Mouse (Mus musculus) limb, embryonic 10.5 days (tissue): ENCODE data around the gene Zmpste24. TPM values are rescaled to one million over a fixed set of nuclear protein-coding genes. Genes with fewer than 3 reads are reported as not detected.

Experiments
- DNase-seq: peaks from one replicate; pipeline ENCODE4 v3.0.0-alpha.2; 2017; ENCODE audit warnings: low spot score
- H3K27ac ChIP-seq: fragments of 300-500 bp; sonication (generic); 2 replicates; pipeline ENCODE4 v1.5.1; 2016; ENCODE audit warnings: mild to moderate bottlenecking
- H3K27me3 ChIP-seq: fragments of 300-500 bp; sonication (generic); 2 replicates; pipeline ENCODE4 v1.6.1; 2016; ENCODE audit warnings: low read depth, mild to moderate bottlenecking; ENCODE audit not compliant: poor library complexity, severe bottlenecking
- H3K36me3 ChIP-seq: fragments of 300-500 bp; sonication (generic); 2 replicates; pipeline ENCODE4 v1.6.1; 2016; ENCODE audit warnings: mild to moderate bottlenecking, moderate library complexity
- H3K4me1 ChIP-seq: fragments of 300-500 bp; sonication (generic); 2 replicates; pipeline ENCODE4 v1.6.1; 2016
- H3K4me3 ChIP-seq: fragments of 300-500 bp; sonication (generic); 2 replicates; pipeline ENCODE4 v1.5.1; 2016; ENCODE audit warnings: mild to moderate bottlenecking, moderate library complexity
- H3K9me3 ChIP-seq: fragments of 300-500 bp; sonication (generic); replicated peaks from 2 replicates; pipeline ENCODE4 v1.6.1; 2016; ENCODE audit warnings: mild to moderate bottlenecking
- WGBS: fragments of 180-500 bp; shearing (Covaris S2); methylation state at CpG from one replicate; pipeline ENCODE4 v1.1.7; 2016; 5-methylcytosine and 5-hydroxymethylcytosine counted together
- polyA plus RNA-seq: library from polyadenylated mRNA; unstranded; fragments of >200 nt; fragmentation: Nextera tagmentation; extraction: Ambion mirVana; gene quantifications from 2 replicates; pipeline ENCODE4 v1.2.1, GENCODE M21; 2016

The Zmpste24 gene
- polyA plus RNA-seq, 1 experiment from 2014 or later, result 26.4 TPM

GRCm38 (mm10) chr4:121025681-121026080 lies 72.4 kb downstream of the Zmpste24 start:
- Histone ChIP-seq H3K9me3 (no peaks in the 10 kb centered on the region), H3K27ac (no peak overlapping the region), H3K36me3 (no peaks in the 10 kb centered on the region), H3K4me3 (no peak overlapping the region), H3K27me3 (no peaks in the 10 kb centered on the region), H3K4me1 (no peaks in the 10 kb centered on the region)
- no peak for DNase-seq
- 73% methylated on average over 2 of the region's 2 CpGs for WGBS

- H3K27ac ChIP-seq, result no peak overlapping the region
- DNase-seq, result no peak
- no peaks in the 10 kb centered on the region for H3K36me3 ChIP-seq
- H3K4me1 ChIP-seq, result no peaks in the 10 kb centered on the region
- WGBS, result 92% methylated on average over 2 of the region's 2 CpGs
- no peak overlapping the region for H3K4me3 ChIP-seq
- no peaks in the 10 kb centered on the region for H3K27me3 ChIP-seq
- no peaks in the 10 kb centered on the region for H3K9me3 ChIP-seq
These were observed 74.1 kb downstream of the Zmpste24 start for GRCm38 (mm10) chr4:121023941-121024340.

DNA sequence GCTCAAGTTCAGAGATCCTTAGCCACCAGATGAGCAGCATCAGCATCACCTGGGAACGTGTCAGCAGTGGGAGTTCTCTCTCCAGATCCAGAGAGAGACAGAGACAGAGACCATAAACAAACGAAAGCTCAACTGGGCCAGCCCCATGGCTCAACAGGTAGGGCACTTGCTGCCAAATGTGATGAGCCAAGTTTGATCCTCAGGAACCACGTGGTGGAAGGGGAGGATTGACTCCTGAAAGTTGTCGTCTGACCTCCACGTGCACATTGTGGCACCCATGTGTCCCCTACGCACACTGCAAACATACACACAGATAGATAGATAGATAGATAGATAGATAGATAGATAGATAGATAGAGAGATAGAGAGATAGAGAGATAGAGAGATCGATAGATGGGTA lies 74.6 kb downstream of the Zmpste24 start:
- no peak for DNase-seq
- no peaks in the 10 kb centered on the region for H3K4me1 ChIP-seq
- H3K27ac ChIP-seq, result no peak overlapping the region
- H3K36me3 ChIP-seq, result no peaks in the 10 kb centered on the region
- H3K27me3 ChIP-seq, result no peaks in the 10 kb centered on the region
- no peaks in the 10 kb centered on the region for H3K9me3 ChIP-seq
- 88% methylated on average over 7 of the region's 7 CpGs for WGBS
- no peak overlapping the region for H3K4me3 ChIP-seq

GRCm38 (mm10) chr4:121021911-121022310 lies 76.1 kb downstream of the Zmpste24 start:
- Histone ChIP-seq H3K27me3 (no peaks in the 10 kb centered on the region), H3K4me3 (no peak overlapping the region), H3K9me3 (no peaks in the 10 kb centered on the region), H3K4me1 (peaks cover under 1% of the 10 kb centered on the region; the same call in 1 of the 2 replicates), H3K36me3 (no peaks in the 10 kb centered on the region), H3K27ac (no peak overlapping the region)
- no peak for DNase-seq

DNA sequence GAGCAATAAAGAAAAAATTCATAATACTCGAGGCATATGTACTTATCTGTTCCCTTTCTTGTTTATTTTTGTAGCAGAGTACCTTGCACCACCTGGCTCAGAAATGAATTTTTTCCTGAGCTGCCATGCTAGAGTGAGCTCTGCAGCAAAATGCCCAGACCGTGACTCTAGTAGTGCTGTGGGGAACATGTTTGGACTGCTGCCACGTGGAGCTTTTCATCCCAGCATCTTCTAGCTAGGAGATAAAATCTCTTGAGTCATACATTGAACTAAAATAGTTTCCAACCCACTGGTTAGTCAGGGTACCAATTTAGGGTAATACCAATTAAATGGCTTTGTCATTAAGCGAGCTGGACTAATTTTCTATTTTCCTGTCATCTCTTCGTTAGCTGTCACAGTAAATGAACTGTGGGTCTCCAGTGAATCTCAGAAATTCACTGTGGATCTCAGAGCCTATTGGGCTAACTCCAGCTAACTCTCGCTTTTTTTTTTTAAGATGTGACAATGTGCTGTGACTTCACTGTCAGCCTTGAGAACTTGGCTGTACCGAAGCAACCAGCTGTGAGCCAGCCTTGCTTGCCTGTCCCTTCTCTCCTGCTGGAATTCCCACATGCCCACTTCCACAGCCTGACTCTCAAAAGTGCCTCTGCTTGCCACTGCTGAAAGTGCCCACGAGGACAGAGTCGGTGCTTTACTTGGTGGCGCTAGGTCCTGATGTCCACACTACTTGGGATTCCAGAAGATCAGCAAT lies 77.8 kb downstream of the Zmpste24 start:
- Histone ChIP-seq H3K36me3 (no peaks in the 10 kb centered on the region), H3K4me3 (no peak overlapping the region), H3K4me1 (peaks cover 17% of the 10 kb centered on the region), H3K27ac (no peak overlapping the region), H3K27me3 (no peaks in the 10 kb centered on the region), H3K9me3 (no peaks in the 10 kb centered on the region)
- DNase-seq, result no peak
- 83% methylated on average over 10 of the region's 10 CpGs for WGBS

GRCm38 (mm10) chr4:121018250-121018649 lies 79.8 kb downstream of the Zmpste24 start:
- WGBS, result 83% methylated on average over 3 of the region's 3 CpGs
- no peak for DNase-seq
- Histone ChIP-seq H3K36me3 (no peaks in the 10 kb centered on the region), H3K4me3 (no peak overlapping the region), H3K4me1 (peaks cover 19% of the 10 kb centered on the region), H3K27ac (no peak overlapping the region), H3K27me3 (no peaks in the 10 kb centered on the region), H3K9me3 (no peaks in the 10 kb centered on the region)

DNA sequence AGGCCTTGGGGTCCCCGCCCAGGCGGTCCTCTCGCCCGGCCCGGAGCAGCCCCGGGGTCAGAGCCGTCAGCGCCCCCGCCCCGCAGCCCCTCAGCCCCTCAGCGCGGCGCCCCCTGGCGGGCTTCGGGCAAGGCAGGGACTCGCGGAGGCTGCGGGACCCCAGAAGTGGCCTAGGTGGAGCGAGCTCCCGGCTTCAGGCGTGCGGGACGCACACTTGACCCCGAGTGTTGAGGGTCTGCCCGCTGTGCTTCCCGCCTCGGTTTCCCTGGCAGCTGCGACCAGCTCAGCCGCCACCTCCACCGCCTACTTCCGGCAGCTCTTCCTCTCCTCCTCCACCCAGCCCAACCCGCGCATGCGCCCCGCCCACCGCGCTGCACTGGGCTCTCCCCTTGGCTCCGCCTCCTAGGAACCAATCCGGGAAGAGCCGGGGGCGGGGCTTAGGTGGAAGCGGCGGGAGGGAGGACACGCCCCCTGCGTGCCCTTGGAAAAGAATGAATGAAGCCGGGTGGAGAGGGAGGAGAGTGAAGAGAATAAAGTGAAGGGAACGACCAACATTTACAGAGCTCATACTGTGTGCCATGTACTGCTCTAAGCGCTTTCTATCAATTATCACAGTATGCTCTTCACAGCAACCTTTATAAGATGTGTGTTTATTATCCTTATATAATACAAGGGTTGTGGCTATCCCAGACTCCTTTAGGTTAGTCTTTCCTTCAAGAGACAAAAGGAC lies 80.9 kb downstream of the Zmpste24 start, which contains the start of gene Smap2:
Smap2 (minus strand) TSS at position 320 of the 730 bp plus-strand sequence.
- H3K9me3 ChIP-seq, result no peaks in the 10 kb centered on the region
- DNase-seq, result peak; percentile 99
- peak within 1 kb of the TSS; percentile 93 for H3K27ac ChIP-seq
- under 1% methylated on average over 48 of the region's 48 CpGs for WGBS
- H3K27me3 ChIP-seq, result no peaks in the 10 kb centered on the region
- peaks cover 19% of the 10 kb centered on the region for H3K4me1 ChIP-seq
- H3K36me3 ChIP-seq, result no peaks in the 10 kb centered on the region
- peak within 1 kb of the TSS; percentile 91 for H3K4me3 ChIP-seq

GRCm38 (mm10) chr4:121016021-121016898 lies 81.8 kb downstream of the Zmpste24 start:
- no peaks in the 10 kb centered on the region for H3K36me3 ChIP-seq
- H3K27ac ChIP-seq, result peak overlapping the region; percentile 93
- peak; percentile 35 for DNase-seq
- H3K4me3 ChIP-seq, result peak overlapping the region; percentile 91
- H3K4me1 ChIP-seq, result peaks cover 19% of the 10 kb centered on the region
- no peaks in the 10 kb centered on the region for H3K27me3 ChIP-seq
- WGBS, result 9% methylated on average over 40 of the region's 40 CpGs
- H3K9me3 ChIP-seq, result no peaks in the 10 kb centered on the region

DNA sequence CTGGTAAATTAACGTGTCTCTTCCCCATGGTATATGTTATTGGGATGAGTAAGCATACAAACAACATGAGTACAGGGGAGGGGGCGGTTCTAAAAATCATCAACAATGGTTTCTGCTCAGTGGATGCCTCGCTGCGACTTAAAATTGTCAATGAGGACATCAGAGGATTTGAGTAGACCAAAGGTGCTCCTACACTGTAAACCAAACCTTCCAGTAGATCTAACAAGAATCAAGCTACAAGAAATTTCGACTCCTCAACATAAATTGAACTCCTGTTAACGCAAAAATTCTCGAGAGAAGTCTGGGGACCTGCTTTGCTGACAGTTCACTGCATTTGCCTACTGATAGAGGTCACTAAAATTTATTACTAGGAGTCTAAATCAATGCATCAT lies 82.8 kb downstream of the Zmpste24 start:
- Histone ChIP-seq H3K4me3 (0 out of 2 replicates have a peak overlapping the region, but pooled peaks have one; percentile 91), H3K4me1 (peaks cover 21% of the 10 kb centered on the region), H3K27me3 (no peaks in the 10 kb centered on the region), H3K9me3 (no peaks in the 10 kb centered on the region), H3K27ac (no peak overlapping the region), H3K36me3 (no peaks in the 10 kb centered on the region)
- no peak for DNase-seq
- WGBS, result 87% methylated on average over 7 of the region's 7 CpGs

DNA sequence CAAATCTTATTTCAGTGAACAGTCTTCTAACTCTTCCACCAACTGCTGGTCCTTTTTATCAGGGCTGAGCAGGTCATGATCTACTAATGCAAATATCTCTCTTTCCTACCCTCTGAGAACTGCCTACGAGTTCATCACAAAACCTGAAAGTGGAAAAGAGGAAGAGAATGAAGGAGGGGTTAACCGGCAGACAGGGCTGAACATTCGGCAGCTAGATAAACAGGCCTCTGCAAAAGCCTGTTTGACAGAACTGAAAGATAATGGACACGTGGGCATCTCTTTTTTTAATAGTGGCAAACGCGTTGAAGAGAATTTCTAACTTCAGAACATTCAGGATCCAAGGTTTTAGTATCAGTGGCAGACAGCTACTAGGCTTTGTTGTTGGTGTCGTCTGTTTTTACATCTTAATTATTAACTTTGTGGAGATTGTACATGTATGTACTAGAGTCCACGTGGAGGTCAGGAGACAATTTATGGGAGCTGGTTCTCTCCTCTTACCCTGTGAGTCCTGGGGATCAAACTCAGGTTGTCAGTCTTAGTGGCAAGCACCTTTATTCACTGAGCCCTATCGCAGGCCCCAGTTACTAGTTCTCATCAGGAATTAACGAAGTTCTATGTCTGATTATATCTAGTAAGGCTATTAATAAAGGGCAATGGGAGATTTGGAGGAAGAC lies 83.3 kb downstream of the Zmpste24 start:
- H3K9me3 ChIP-seq, result no peaks in the 10 kb centered on the region
- H3K4me1 ChIP-seq, result peaks cover 25% of the 10 kb centered on the region
- no peak for DNase-seq
- no peaks in the 10 kb centered on the region for H3K27me3 ChIP-seq
- H3K4me3 ChIP-seq, result no peak overlapping the region
- no peak overlapping the region for H3K27ac ChIP-seq
- H3K36me3 ChIP-seq, result no peaks in the 10 kb centered on the region
- 88% methylated on average over 10 of the region's 10 CpGs for WGBS

GRCm38 (mm10) chr4:121010770-121011549 lies 87.1 kb downstream of the Zmpste24 start:
- no peak for DNase-seq
- Histone ChIP-seq H3K4me3 (no peak overlapping the region), H3K36me3 (no peaks in the 10 kb centered on the region), H3K4me1 (peaks cover 36% of the 10 kb centered on the region), H3K9me3 (no peaks in the 10 kb centered on the region), H3K27me3 (no peaks in the 10 kb centered on the region), H3K27ac (no peak overlapping the region)
- WGBS, result 84% methylated on average over 11 of the region's 11 CpGs
